Mouse (Mus musculus) embryonic facial prominence, embryonic 10.5 days (tissue): ENCODE results near the gene Psme2. TPM values are rescaled to one million over a fixed set of nuclear protein-coding genes. Genes with fewer than 3 reads are reported as not detected.

ENCODE experiments used
- DNase-seq: peaks from one replicate; pipeline ENCODE4 v3.0.0-alpha.2; 2017; ENCODE audit warnings: low spot score
- H3K27ac ChIP-seq: fragments of 300-500 bp; sonication (generic); replicated peaks from 2 replicates; pipeline ENCODE4 v1.5.1; 2016; ENCODE audit warnings: mild to moderate bottlenecking
- H3K27me3 ChIP-seq: fragments of 300-500 bp; sonication (generic); replicated peaks from 2 replicates; pipeline ENCODE4 v1.6.1; 2016; ENCODE audit warnings: low read depth, mild to moderate bottlenecking; ENCODE audit not compliant: poor library complexity, severe bottlenecking
- H3K36me3 ChIP-seq: fragments of 300-500 bp; sonication (generic); replicated peaks from 2 replicates; pipeline ENCODE4 v1.6.1; 2016; ENCODE audit warnings: mild to moderate bottlenecking, moderate library complexity
- H3K4me1 ChIP-seq: fragments of 300-500 bp; sonication (generic); 2 replicates; pipeline ENCODE4 v1.6.1; 2016
- H3K4me3 ChIP-seq: fragments of 300-500 bp; sonication (generic); 2 replicates; pipeline ENCODE4 v1.5.1; 2016; ENCODE audit warnings: mild to moderate bottlenecking, moderate library complexity
- H3K9me3 ChIP-seq: fragments of 300-500 bp; sonication (generic); 2 replicates; pipeline ENCODE4 v1.6.1; 2016; ENCODE audit warnings: mild to moderate bottlenecking
- WGBS: fragments of 180-500 bp; shearing (Covaris S2); methylation state at CpG from one replicate; pipeline ENCODE4 v1.1.7; 2016; 5-methylcytosine and 5-hydroxymethylcytosine counted together
- polyA plus RNA-seq: library from polyadenylated mRNA; unstranded; fragments of >200 nt; fragmentation: Nextera tagmentation; extraction: Ambion mirVana; gene quantifications from 2 replicates; pipeline ENCODE4 v1.2.1, GENCODE M21; 2016

The Psme2 gene
- polyA plus RNA-seq = 173 and 186 TPM in 2 replicates

GRCm38 (mm10) chr14:55590748-55591330, at the start of gene Psme2:
Gene Psme2, minus strand, starts transcription at chr14:55591113.
- no peaks in the 10 kb centered on the region for H3K27me3 ChIP-seq
- no peaks in the 10 kb centered on the region for H3K9me3 ChIP-seq
- peaks cover 28% of the 10 kb centered on the region for H3K4me1 ChIP-seq
- H3K27ac ChIP-seq = peak within 1 kb of the TSS; percentile 92
- DNase-seq = peak; percentile 95
- 2% methylated on average over 22 of the region's 22 CpGs for WGBS
- peaks cover 55% of the 10 kb centered on the region for H3K36me3 ChIP-seq
- H3K4me3 ChIP-seq = peak within 1 kb of the TSS; percentile 70

GRCm38 (mm10) chr14:55637795-55638194, 46.9 kb upstream of the Psme2 start, which contains the start of gene Gm49378:
Gene Gm49378, minus strand, starts transcription at chr14:55637895.
- Histone ChIP-seq H3K27me3 (no peaks in the 10 kb centered on the region), H3K4me1 (peaks cover 26% of the 10 kb centered on the region), H3K36me3 (peaks cover 75% of the 10 kb centered on the region), H3K27ac (no peak within 1 kb of the TSS), H3K9me3 (no peaks in the 10 kb centered on the region), H3K4me3 (no peak within 1 kb of the TSS)
- DNase-seq = no peak
- 96% methylated on average over 9 of the region's 9 CpGs for WGBS

- Histone ChIP-seq H3K27me3 (no peaks in the 10 kb centered on the region), H3K4me1 (peaks cover 18% of the 10 kb centered on the region), H3K36me3 (peaks cover 85% of the 10 kb centered on the region), H3K9me3 (no peaks in the 10 kb centered on the region), H3K27ac (peak within 1 kb of the TSS; percentile 83), H3K4me3 (peak within 1 kb of the TSS; percentile 70)
- WGBS = 2% methylated on average over 33 of the region's 33 CpGs
- DNase-seq = peak; percentile 94
These were observed 44.7 kb upstream of the Psme2 start, which contains the start of gene Ipo4 for GRCm38 (mm10) chr14:55635523-55636007. Gene Ipo4, minus strand, starts transcription at chr14:55635957.

GRCm38 (mm10) chr14:55634874-55635522, 44.1 kb upstream of the Psme2 start:
- 3% methylated on average over 23 of the region's 23 CpGs for WGBS
- Histone ChIP-seq H3K9me3 (no peaks in the 10 kb centered on the region), H3K4me1 (peaks cover 18% of the 10 kb centered on the region), H3K27ac (peak overlapping the region; percentile 83), H3K27me3 (no peaks in the 10 kb centered on the region), H3K36me3 (peaks cover 85% of the 10 kb centered on the region), H3K4me3 (peak overlapping the region; percentile 70)
- DNase-seq = no peak

- peaks cover 100% of the 10 kb centered on the region for H3K36me3 ChIP-seq
- WGBS = 52% methylated on average over 5 of the region's 5 CpGs
- DNase-seq = peak; percentile 55
These were observed 38.4 kb upstream of the Psme2 start for GRCm38 (mm10) chr14:55629312-55629711.

GRCm38 (mm10) chr14:55628077-55628827, 37.3 kb upstream of the Psme2 start:
- Histone ChIP-seq H3K27ac (no peak overlapping the region), H3K4me3 (no peak overlapping the region), H3K27me3 (no peaks in the 10 kb centered on the region), H3K36me3 (peaks cover 100% of the 10 kb centered on the region), H3K9me3 (no peaks in the 10 kb centered on the region), H3K4me1 (no peaks in the 10 kb centered on the region)
- 91% methylated on average over 27 of the region's 27 CpGs for WGBS
- DNase-seq = no peak

More at GRCm38 (mm10) chr14:55629312-55629711, 38.4 kb upstream of the Psme2 start:
- H3K27me3 ChIP-seq = no peaks in the 10 kb centered on the region
- no peaks in the 10 kb centered on the region for H3K9me3 ChIP-seq
- H3K4me3 ChIP-seq = no peak overlapping the region
- no peak overlapping the region for H3K27ac ChIP-seq
- H3K4me1 ChIP-seq = peaks cover 5% of the 10 kb centered on the region

- H3K27ac ChIP-seq = no peak overlapping the region; the same call in 1 of the 2 replicates
- H3K27me3 ChIP-seq = peaks cover 9% of the 10 kb centered on the region; the same call in 1 of the 2 replicates
- 53% methylated on average over 22 of the region's 22 CpGs for WGBS
- no peaks in the 10 kb centered on the region for H3K9me3 ChIP-seq
- H3K36me3 ChIP-seq = peaks cover 11% of the 10 kb centered on the region
- peaks cover 20% of the 10 kb centered on the region; the same call in 1 of the 2 replicates for H3K4me1 ChIP-seq
- peak; percentile 31 for DNase-seq
- peak overlapping the region; percentile 41 for H3K4me3 ChIP-seq
These were observed 27.7 kb upstream of the Psme2 start for GRCm38 (mm10) chr14:55618486-55619195.

- Histone ChIP-seq H3K4me3 (peak within 1 kb of the TSS; percentile 41), H3K4me1 (peaks cover 20% of the 10 kb centered on the region; the same call in 1 of the 2 replicates), H3K9me3 (no peaks in the 10 kb centered on the region), H3K27ac (no peak within 1 kb of the TSS; the same call in 1 of the 2 replicates), H3K27me3 (peaks cover 9% of the 10 kb centered on the region; the same call in 1 of the 2 replicates), H3K36me3 (0 out of 2 replicates have a peak, but pooled peaks cover 3% of the 10 kb centered on the region)
- DNase-seq = peak; percentile 64
- 23% methylated on average over 21 of the region's 21 CpGs for WGBS
These were observed 26.9 kb upstream of the Psme2 start, which contains the start of gene Rec8 for GRCm38 (mm10) chr14:55617822-55618221. Gene Rec8, plus strand, starts transcription at chr14:55618037.

GRCm38 (mm10) chr14:55616844-55617243, 25.9 kb upstream of the Psme2 start:
- Histone ChIP-seq H3K4me3 (no peak overlapping the region), H3K36me3 (no peaks in the 10 kb centered on the region), H3K4me1 (peaks cover 20% of the 10 kb centered on the region; the same call in 1 of the 2 replicates), H3K9me3 (no peaks in the 10 kb centered on the region), H3K27me3 (peaks cover 9% of the 10 kb centered on the region; the same call in 1 of the 2 replicates), H3K27ac (no peak overlapping the region)
- no peak for DNase-seq
- 87% methylated on average over 2 of the region's 2 CpGs for WGBS

- no peak overlapping the region for H3K27ac ChIP-seq
- H3K27me3 ChIP-seq = peaks cover 9% of the 10 kb centered on the region; the same call in 1 of the 2 replicates
- DNase-seq = no peak
- H3K36me3 ChIP-seq = no peaks in the 10 kb centered on the region
- no peaks in the 10 kb centered on the region for H3K9me3 ChIP-seq
- H3K4me1 ChIP-seq = peaks cover 20% of the 10 kb centered on the region; the same call in 1 of the 2 replicates
- WGBS = 33% methylated on average over 2 of the region's 2 CpGs
- no peak overlapping the region for H3K4me3 ChIP-seq
These were observed 25.0 kb upstream of the Psme2 start for GRCm38 (mm10) chr14:55615876-55616275.

- H3K27ac ChIP-seq = no peak overlapping the region
- H3K36me3 ChIP-seq = peaks cover 7% of the 10 kb centered on the region
- H3K9me3 ChIP-seq = no peaks in the 10 kb centered on the region
- no peak for DNase-seq
- peaks cover 20% of the 10 kb centered on the region; the same call in 1 of the 2 replicates for H3K4me1 ChIP-seq
- peaks cover 6% of the 10 kb centered on the region; the same call in 1 of the 2 replicates for H3K27me3 ChIP-seq
- 80% methylated on average over 7 of the region's 7 CpGs for WGBS
- no peak overlapping the region for H3K4me3 ChIP-seq
These were observed 23.8 kb upstream of the Psme2 start for GRCm38 (mm10) chr14:55614565-55615178.
